Mouse (Mus musculus) T-helper 17 cell (primary cell): ENCODE results near the gene Fam240b.
"Not testable (repeated sequence)": the region's sequence is repeated elsewhere in the genome, so short reads cannot be mapped to it uniquely, and the experiment has no call there.

Experiments used
- in situ Hi-C, 2 experiments: fragments of 300-600 bp; cut with MboI, MseI; formaldehyde crosslinking; loops; 1 replicate in 1 of 2; 2 replicates in 1 of 2; pipeline ENCODE4 v1.15.1; 2025; ENCODE audit warnings: high pct_unique_total_duplicates in 2 of 2

The Fam240b gene

DNA sequence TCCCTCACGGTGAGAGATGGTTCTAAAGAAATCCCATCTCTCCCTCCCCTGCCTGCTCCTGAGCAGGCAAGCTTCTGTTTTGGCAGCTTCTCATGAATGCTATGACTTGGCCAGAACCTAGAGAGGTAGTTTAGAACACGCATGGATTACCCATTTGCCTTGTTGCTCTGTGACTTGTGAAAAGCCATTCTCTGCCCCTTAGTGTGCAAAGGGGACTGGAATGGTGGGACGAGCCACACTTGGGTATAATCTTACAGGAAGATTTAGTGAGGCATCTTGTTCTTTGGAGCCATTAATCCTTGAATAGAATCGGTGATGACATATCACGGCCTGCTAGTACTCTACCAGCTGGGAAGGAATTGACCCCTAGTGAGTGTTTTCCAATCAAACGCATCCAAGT, at the start of gene Fam240b:
TSS of gene Fam240b (minus strand) at position 101 of the 400 bp plus-strand sequence.
- in situ Hi-C loops: no loop called here

DNA sequence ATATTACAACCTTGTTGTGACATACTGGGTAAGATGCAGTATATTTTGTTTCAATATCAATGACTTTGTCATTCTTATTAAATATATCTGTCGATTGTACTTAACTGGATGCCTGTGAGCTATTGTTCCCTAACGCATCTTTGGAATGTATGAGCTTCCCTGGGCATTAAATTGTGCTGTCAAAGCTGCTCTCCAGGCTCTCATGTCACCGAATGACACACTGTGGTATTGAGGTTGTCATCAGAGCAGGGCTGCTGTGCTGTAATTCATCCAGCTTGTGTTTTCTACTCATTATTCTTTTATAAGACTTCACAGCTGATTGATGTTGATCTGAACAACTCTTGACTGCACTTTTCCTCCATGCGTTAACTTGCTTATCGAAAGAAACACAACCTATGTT, 32.5 kb upstream of the Fam240b start:
- in situ Hi-C loops: no loop called here

- in situ Hi-C loops: no loop called here
These were observed 29.1 kb upstream of the Fam240b start for GRCm38 (mm10) chr13:64526515-64527285.

- in situ Hi-C loops: no loop called here
These were observed 16.7 kb upstream of the Fam240b start for GRCm38 (mm10) chr13:64514247-64514646.

GRCm38 (mm10) chr13:64511616-64512015, 14.0 kb upstream of the Fam240b start:
- in situ Hi-C loops: no loop called here

DNA sequence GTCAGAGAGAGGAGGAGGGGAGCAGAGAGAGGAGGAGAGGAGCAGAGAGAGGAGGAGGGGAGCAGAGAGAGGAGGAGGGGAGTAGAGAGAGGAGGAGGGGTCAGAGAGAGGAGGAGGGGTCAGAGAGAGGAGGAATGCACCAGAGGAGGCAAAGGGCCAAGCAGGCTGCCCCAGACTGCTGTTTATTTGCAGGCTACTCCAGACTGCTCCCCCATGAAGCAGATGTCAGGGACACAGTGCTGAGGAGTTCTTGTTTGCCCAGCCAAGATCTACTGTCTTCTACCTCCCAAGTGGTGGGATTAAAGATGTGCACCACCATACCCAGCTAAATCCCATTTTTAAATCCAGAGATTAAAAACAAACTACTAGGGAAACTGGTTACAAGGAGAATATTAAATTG, 9.8 kb upstream of the Fam240b start:
- in situ Hi-C loops: no loop called here

DNA sequence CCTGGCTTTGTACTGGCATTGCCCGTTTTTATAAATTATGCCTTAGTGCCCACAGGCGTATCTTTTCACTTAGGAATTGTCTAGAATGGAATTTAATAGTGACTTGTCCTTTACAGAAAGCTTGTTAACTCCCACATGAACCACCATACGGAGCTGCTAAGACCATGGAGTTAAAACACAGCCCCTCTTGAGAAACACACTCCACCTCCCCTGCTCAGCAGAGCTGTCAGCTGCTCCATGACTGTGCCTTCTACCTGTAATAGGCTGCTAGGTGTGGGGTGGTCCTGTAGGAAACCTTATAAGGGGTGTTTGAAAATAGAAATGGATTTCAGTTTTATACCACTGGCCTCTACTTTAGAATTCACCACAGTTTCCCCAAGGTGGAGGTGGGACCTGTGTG, 5.2 kb upstream of the Fam240b start:
- in situ Hi-C loops: no loop called here

GRCm38 (mm10) chr13:64493586-64493985, 4.0 kb downstream of the Fam240b start:
- in situ Hi-C loops: no loop called here

DNA sequence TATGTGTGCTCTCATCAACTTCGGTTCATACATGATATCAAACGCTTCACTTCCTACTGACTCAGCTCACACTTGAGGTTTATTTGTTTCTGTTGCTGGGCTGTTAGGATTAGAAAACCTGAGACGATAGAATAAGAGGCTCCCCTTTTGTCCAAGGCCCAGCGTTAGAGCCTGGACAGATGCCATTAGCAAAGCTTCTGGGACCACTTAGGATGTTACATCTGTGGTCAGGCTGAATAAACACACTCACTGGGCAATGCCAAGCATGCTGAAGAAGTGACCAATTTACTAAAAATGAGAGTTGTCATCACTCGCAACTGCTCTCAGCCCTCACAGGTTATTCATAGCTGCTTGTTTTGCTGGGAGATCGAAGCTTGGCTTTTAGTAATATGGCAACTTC, 7.7 kb downstream of the Fam240b start:
- in situ Hi-C loops: loop anchor here in 1 of 2 experiments (10.0 kb wide), 1 partner anchor 585 kb away; no protein-coding TSS in a partner anchor

DNA sequence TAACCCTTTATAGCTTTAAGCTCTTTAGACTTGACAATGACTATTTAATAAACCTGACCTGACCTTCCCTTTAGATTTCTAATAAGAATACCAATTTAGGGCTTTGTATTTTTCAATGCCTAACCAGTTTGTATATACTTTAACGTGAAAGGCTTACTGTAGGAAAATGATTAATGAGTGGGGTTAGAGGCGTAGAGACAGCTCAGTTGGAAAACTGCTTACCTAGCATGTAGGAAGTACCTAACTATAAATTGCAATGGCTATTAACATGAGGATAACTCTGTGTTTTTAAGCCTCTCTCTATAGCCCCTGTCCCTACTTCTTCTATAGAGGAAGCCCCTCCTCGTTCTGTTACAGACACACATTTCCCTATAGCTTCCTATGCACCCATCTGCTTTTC, 17.6 kb downstream of the Fam240b start:
- in situ Hi-C loops: loop anchor here in 1 of 2 experiments (10.0 kb wide), 1 partner anchor 595 kb away; no protein-coding TSS in a partner anchor

GRCm38 (mm10) chr13:64477968-64478367, 19.6 kb downstream of the Fam240b start:
- in situ Hi-C loops: no loop called here

DNA sequence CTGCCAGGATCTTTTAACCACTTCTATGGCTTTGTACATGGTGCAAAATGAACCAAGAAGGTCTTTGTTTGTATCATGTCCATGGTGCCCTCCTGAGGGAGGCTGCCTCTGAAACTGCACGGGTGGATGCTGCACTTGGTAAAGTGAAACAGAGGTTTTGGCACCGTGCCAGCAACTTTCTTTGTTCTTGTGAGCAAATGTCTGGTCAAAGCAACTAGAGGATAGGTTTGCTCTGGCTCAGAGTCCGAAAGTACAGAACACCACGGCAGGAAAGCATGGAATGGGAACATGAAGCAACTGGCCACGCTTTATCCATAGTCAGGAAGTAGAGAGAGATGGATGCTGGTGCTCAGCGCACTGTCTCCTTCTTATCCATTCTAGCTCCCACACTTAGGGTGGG, 29.7 kb downstream of the Fam240b start:
- in situ Hi-C loops: no loop called here

- in situ Hi-C loops: no loop called here
These were observed 32.4 kb downstream of the Fam240b start for GRCm38 (mm10) chr13:64465166-64465565.

GRCm38 (mm10) chr13:64462581-64462980, 35.0 kb downstream of the Fam240b start:
- in situ Hi-C loops: no loop called here

DNA sequence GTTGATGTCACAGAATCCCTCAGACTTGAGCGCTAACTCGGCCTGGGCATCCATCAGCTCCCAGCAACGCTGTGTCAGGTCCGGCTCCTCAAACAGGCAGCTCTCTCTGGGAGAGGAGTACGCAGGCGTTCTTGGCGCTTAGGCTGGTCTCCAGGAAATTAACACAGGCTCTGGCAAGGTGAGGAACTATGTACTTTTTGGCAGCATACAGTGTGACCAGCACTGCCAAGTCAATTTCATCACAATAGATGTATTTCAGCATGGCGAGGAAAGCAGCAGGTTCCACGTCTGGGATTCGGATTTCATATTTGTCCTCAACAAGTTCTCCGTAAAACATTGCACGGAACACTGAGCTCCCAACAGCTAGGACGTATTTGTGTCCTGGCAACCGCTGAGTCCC, 39.4 kb downstream of the Fam240b start:
- in situ Hi-C loops: no loop called here

DNA sequence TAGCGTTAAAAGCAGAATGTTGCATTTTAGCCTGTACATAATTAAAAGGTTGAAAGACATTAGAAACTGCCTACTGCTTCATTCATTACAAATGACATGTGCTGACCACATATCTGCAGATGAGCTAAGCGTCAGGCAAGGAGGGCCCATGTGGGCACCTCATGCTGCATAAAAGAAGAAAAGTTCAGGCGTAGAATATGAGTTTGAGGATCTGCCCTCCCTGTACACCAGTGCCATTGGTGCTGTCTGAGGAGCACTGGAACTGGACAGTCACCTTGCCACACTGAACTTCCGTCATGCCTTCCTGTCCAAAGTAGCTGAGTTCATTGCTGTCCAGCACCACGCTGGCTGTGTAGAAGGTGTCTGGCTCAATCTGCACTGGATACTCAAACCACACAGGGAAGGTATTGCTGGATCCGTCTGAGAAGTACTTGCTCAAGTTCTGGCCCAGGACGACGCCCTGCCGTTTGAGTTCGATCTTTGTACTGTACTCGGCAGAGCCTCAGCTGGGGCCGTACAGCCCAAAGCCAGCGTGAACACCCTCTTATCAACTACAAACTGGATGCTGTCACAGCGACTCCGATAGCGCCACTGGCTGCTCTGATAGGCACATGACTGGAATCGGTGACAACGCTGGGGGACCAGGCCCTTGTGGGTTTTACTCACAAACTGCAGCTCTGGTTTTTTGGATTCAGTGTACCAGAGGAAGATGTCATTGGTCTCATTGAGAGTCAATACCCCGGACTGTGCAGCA, 40.2 kb downstream of the Fam240b start:
- in situ Hi-C loops: not testable (repeated sequence)

- in situ Hi-C loops: no loop called here
These were observed 47.4 kb downstream of the Fam240b start for GRCm38 (mm10) chr13:64450001-64450794.

DNA sequence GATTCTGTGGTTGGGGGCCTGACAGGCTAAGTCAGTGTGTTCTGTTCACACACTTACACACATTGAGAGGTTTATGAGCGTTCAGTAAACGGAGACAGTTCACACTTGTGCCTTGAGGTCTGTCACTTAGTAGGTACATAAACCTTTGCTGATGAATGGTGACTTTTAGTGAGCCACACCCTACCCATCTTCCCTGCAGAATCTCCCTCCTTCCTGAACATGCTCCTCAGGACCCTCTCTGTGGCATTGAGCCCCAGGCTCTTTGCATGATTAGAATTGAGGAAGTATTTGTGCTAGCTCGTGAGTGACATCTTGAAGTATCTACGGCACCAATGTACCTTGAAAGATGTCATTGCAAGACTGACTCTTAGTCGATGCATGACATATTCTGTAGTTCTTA, 48.9 kb downstream of the Fam240b start:
- in situ Hi-C loops: no loop called here

DNA sequence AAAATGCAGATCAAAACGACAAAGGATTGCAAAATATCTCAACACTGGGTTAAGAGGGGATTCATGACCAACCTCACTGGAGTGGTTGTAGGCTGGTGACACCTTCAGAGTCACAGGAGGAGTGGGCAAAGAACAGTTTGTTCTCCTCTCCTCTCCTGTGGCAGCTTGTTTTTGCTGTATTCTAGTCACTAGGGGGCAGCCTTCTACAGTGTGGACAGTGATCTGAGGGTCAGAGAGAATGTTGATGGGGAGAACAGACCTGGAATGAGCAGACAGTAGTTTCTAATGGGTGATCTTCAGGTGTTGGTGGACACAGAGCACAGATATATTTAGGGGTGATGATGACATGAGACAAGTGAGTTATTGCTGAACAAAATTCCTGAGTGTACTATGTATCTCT, 49.6 kb downstream of the Fam240b start:
- in situ Hi-C loops: no loop called here

GRCm38 (mm10) chr13:64445254-64445920, 52.2 kb downstream of the Fam240b start:
- in situ Hi-C loops: no loop called here

- in situ Hi-C loops: loop anchor here (5.0 kb wide), 2 partner anchors 684 to 689 kb away; no protein-coding TSS in a partner anchor
These were observed 54.2 kb downstream of the Fam240b start for GRCm38 (mm10) chr13:64443263-64443894.
